Mouse (Mus musculus): ENCODE data around the gene Htr5b.

GRCm38 (mm10) chr1:121548667-121549066 lies 20.4 kb upstream of the Htr5b start:
- no peak for TF ChIP-seq CTCF (IDR thresholded peaks at IDR 0.05; ENCODE audit: low read depth, low read length)
- no peak for TF ChIP-seq POLR2A (IDR thresholded peaks at IDR 0.05; ENCODE audit: extremely low read depth, insufficient read depth, low read length)

All from liver, adult 2 months (tissue).